ENCODE assay signal across 7 mouse cellular contexts in the genomic region with DNA sequence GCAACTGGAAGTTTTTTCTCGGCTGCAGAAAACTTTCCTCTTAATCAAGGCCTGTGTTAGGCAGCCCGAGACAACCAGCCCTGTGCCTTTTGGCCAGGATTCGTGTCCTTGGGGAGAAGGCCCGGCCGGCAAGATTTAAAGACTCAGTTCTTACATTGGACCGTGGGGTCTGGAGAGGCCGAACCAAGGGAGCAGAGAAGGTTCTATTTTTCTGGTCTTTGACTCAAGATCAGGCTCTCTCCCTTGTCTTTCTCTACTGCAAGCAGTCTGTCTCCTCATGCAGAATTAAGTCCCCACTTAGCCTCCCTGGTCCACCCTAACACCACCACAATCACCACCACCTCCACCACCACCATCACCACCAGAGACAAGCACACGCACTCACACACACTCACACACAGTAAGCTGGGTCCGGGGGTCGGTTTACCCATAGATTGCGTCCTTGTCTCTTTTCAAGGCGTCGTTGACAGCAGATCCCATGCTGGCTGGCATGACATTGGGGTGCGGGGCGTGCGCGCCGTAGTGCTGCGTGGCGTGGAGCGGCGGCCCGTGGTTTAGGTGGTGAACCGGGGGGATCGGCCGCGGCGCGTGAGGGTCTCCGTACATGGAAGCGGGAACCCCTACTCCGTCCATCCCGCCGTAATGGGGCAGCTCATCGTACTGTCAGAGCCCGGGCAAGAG. TPM values are rescaled to one million over a fixed set of nuclear protein-coding genes. Genes with fewer than 3 reads are reported as not detected.
DNase-seq lines count a peak whose midpoint lies in the region; ATAC-seq and TF ChIP-seq lines count a peak whose summit lies in the region.

No protein-coding gene starts in this region.

- peak; percentile 32 for DNase-seq in MEL (ENCODE audit: low read depth, low spot score)
- DNase-seq in forebrain, postnatal 0 days: peak; percentile 68
- DNase-seq in kidney, postnatal 14 days: peak; percentile 20
- no peak for DNase-seq in midbrain, postnatal 0 days (ENCODE audit: low spot score)
- DNase-seq in cerebellum, adult 2 months: no peak
- DNase-seq in layer of hippocampus, adult 18-20 months (ENCODE audit: low spot score in 2 of 2): no peak

- peak overlapping the region; percentile 87 for H3K4me3 ChIP-seq in C2C12 (ENCODE audit: insufficient read depth, poor library complexity, severe bottlenecking)
- peak overlapping the region; percentile 95 to 100 for H3K4me3 ChIP-seq in MEL (ENCODE audit: control insufficient read depth in 1 of 2, insufficient read depth in 1 of 2, low read depth in 2 of 2, low read length in 2 of 2)
- H3K4me3 ChIP-seq in forebrain, postnatal 0 days (ENCODE audit: low read depth, low read length): peak overlapping the region; percentile 70
- H3K4me3 ChIP-seq in midbrain, postnatal 0 days (ENCODE audit: low read depth, low read length): peak overlapping the region; percentile 56
- no peak overlapping the region for H3K4me3 ChIP-seq in cerebellum, adult 2 months (replicated peaks; ENCODE audit: insufficient read depth, low read depth, low read length)

- H3K79me2 ChIP-seq in C2C12 (ENCODE audit: control insufficient read depth, insufficient read depth) (peaks cover 60% of the 10 kb centered on the region), MEL (ENCODE audit: control insufficient read depth, insufficient read depth, low read length, poor library complexity) (peaks cover 9% of the 10 kb centered on the region)

- H3K4me1 ChIP-seq in MEL (ENCODE audit: control insufficient read depth in 1 of 2, insufficient read depth in 2 of 2, low read length in 2 of 2): 0 out of 4 replicates have a peak, but pooled peaks cover 0 to 3% of the 10 kb centered on the region in 2 experiments
- H3K4me1 ChIP-seq in forebrain, postnatal 0 days (ENCODE audit: insufficient read depth): no peaks in the 10 kb centered on the region; the same call in 1 of the 2 replicates
- H3K4me1 ChIP-seq in midbrain, postnatal 0 days (ENCODE audit: insufficient read depth, low read length): no peaks in the 10 kb centered on the region
- 0 out of 2 replicates have a peak, but pooled peaks cover 2% of the 10 kb centered on the region for H3K4me1 ChIP-seq in cerebellum, adult 2 months (ENCODE audit: control insufficient read depth, insufficient read depth, low read length)

- peaks cover 22% of the 10 kb centered on the region for H3K36me3 ChIP-seq in C2C12 (ENCODE audit: control insufficient read depth, insufficient read depth)
- H3K36me3 ChIP-seq in MEL (ENCODE audit: control insufficient read depth in 1 of 2, insufficient read depth in 2 of 2, low read length in 2 of 2): no peaks in the 10 kb centered on the region
- no peaks in the 10 kb centered on the region for H3K36me3 ChIP-seq in forebrain, postnatal 0 days (ENCODE audit: insufficient read depth)
- no peaks in the 10 kb centered on the region for H3K36me3 ChIP-seq in midbrain, postnatal 0 days (ENCODE audit: insufficient read depth, low read length)

- no peak for ATAC-seq in forebrain, postnatal 0 days
- no peak for ATAC-seq in midbrain, postnatal 0 days (ENCODE audit: low FRiP score)

- WGBS in forebrain, postnatal 0 days: under 1% methylated on average over 36 of the region's 36 CpGs
- WGBS in midbrain, postnatal 0 days: 2% methylated on average over 36 of the region's 36 CpGs
- WGBS in cerebellum, adult 2 months: 2% methylated on average over 36 of the region's 36 CpGs

- H3K9ac ChIP-seq in MEL (ENCODE audit: control insufficient read depth, low read depth, low read length, poor library complexity, severe bottlenecking): peak overlapping the region; percentile 95
- H3K9ac ChIP-seq in forebrain, postnatal 0 days: peak overlapping the region; percentile 94
- peak overlapping the region; percentile 69 for H3K9ac ChIP-seq in midbrain, postnatal 0 days (replicated peaks; ENCODE audit: low read length, poor library complexity, severe bottlenecking)

- peak overlapping the region; percentile 67 for H3ac ChIP-seq in C2C12 (ENCODE audit: control insufficient read depth, insufficient read length, low read depth)

- TF ChIP-seq CTCF in C2C12 (IDR thresholded peaks at IDR 0.05; ENCODE audit: control insufficient read depth, insufficient read depth, insufficient read length) (no peak), MEL (IDR thresholded peaks at IDR 0.05 in 2 of 3, conservative IDR thresholded peaks at IDR 0.05 in 1 of 3; ENCODE audit: control insufficient read depth in 1 of 3, insufficient read depth in 1 of 3, low read depth in 2 of 3, low read length in 3 of 3, poor library complexity in 1 of 3, severe bottlenecking in 1 of 3) (no peak)
- TF ChIP-seq CTCF in forebrain, postnatal 0 days (IDR thresholded peaks at IDR 0.05; ENCODE audit: low read depth): no peak
- no peak for TF ChIP-seq CTCF in midbrain, postnatal 0 days (IDR thresholded peaks at IDR 0.05)
- no peak for TF ChIP-seq CTCF in cerebellum, adult 2 months (IDR thresholded peaks at IDR 0.05; ENCODE audit: borderline replicate concordance, insufficient read depth, low read depth, low read length)

- peaks cover 31% of the 10 kb centered on the region for H3K79me3 ChIP-seq in C2C12 (ENCODE audit: low read depth)

- no peak overlapping the region for H3K27ac ChIP-seq in MEL (ENCODE audit: control insufficient read depth, low read depth, low read length)
- peak overlapping the region; percentile 96 for H3K27ac ChIP-seq in forebrain, postnatal 0 days (ENCODE audit: low read depth, low read length)
- peak overlapping the region; percentile 84 for H3K27ac ChIP-seq in midbrain, postnatal 0 days (ENCODE audit: low read depth, low read length)
- no peak overlapping the region for H3K27ac ChIP-seq in cerebellum, adult 2 months (ENCODE audit: insufficient read depth, low read length)

- H3K9me3 ChIP-seq in MEL (replicated peaks; ENCODE audit: insufficient read depth, low read length): no peaks in the 10 kb centered on the region
- H3K9me3 ChIP-seq in forebrain, postnatal 0 days (ENCODE audit: low read length): no peaks in the 10 kb centered on the region
- no peaks in the 10 kb centered on the region for H3K9me3 ChIP-seq in midbrain, postnatal 0 days (ENCODE audit: low read length)

- no peak for TF ChIP-seq EP300 in MEL (IDR thresholded peaks at IDR 0.05; ENCODE audit: low read depth in 1 of 2, low read length in 2 of 2)

- H3K27me3 ChIP-seq in C2C12 (ENCODE audit: control insufficient read depth, insufficient read depth, insufficient read length): no peaks in the 10 kb centered on the region
- H3K27me3 ChIP-seq in MEL (ENCODE audit: control insufficient read depth in 1 of 2, insufficient read depth in 2 of 2, low read length in 2 of 2): no peaks in the 10 kb centered on the region
- H3K27me3 ChIP-seq in forebrain, postnatal 0 days (ENCODE audit: insufficient read depth, low read length): no peaks in the 10 kb centered on the region
- H3K27me3 ChIP-seq in midbrain, postnatal 0 days (ENCODE audit: insufficient read depth, low read length): 0 out of 2 replicates have a peak, but pooled peaks cover 4% of the 10 kb centered on the region
- peaks cover 17% of the 10 kb centered on the region; the same call in 1 of the 2 replicates for H3K27me3 ChIP-seq in cerebellum, adult 2 months (ENCODE audit: control insufficient read depth, insufficient read depth, low read length)

- peak overlapping the region; percentile 61 for H3K4me2 ChIP-seq in forebrain, postnatal 0 days (ENCODE audit: low read depth)
- peak overlapping the region; percentile 74 for H3K4me2 ChIP-seq in midbrain, postnatal 0 days (ENCODE audit: low read depth, low read length, poor library complexity, severe bottlenecking)

- TF ChIP-seq POLR2A in MEL (IDR thresholded peaks at IDR 0.05; ENCODE audit: control insufficient read depth in 1 of 2, insufficient read depth in 1 of 2, low read depth in 1 of 2, low read length in 2 of 2, poor library complexity in 1 of 2): no peak
- TF ChIP-seq POLR2A in cerebellum, adult 2 months (IDR thresholded peaks at IDR 0.05; ENCODE audit: borderline replicate concordance, insufficient read depth, low read length): no peak

- TF ChIP-seq RAD21 in MEL (IDR thresholded peaks at IDR 0.05; ENCODE audit: low read depth, low read length): no peak

TF ChIP-seq in C2C12, 6 proteins besides CTCF, POLR2A, EP300 and RAD21:
- TF ChIP-seq MYOD1 (IDR thresholded peaks at IDR 0.05; ENCODE audit: control insufficient read depth, insufficient read length, low read depth) (no peak), FOSL1 (IDR thresholded peaks at IDR 0.05; ENCODE audit: insufficient read depth, low read length, poor library complexity, severe bottlenecking) (no peak), USF1 (IDR thresholded peaks at IDR 0.05; ENCODE audit: low read depth) (no peak), MAX (IDR thresholded peaks at IDR 0.05) (no peak), MYOG (IDR thresholded peaks at IDR 0.05; ENCODE audit: control insufficient read depth, extremely low read depth, insufficient read length) (no peak), CEBPB (IDR thresholded peaks at IDR 0.05; ENCODE audit: low read depth) (no peak)
TF ChIP-seq in C2C12: peak in this region for 0.

TF ChIP-seq in MEL, 35 proteins besides CTCF, POLR2A, EP300 and RAD21:
- no peak for TF ChIP-seq MYC (IDR thresholded peaks at IDR 0.05; ENCODE audit: low read depth, low read length)
- TF ChIP-seq SIN3A (IDR thresholded peaks at IDR 0.05; ENCODE audit: low read length): 0 out of 2 replicates have a peak, but pooled peaks have one; percentile 7
TF ChIP-seq in MEL: peak in this region for 1.

RNA-seq across cellular contexts. Expression of a gene that starts 2.7 kb away (rescaled TPM):
- 16.3 TPM for polyA plus RNA-seq in C2C12 (2012; fragmentation: generic; extraction: Trizol)
- 3.1 and 5.2 TPM in 2 replicates for total RNA-seq in MEL (2012; rRNA removed)
- polyA plus RNA-seq in MEL (2012; ENCODE audit: insufficient read depth in 1 of 2, insufficient read length in 2 of 2, low read depth in 1 of 2, low replicate concordance in 2 of 2, missing spikeins in 1 of 2): 1 to 10 TPM in 1 of 2 experiments, not detected in 1; 9.8 TPM
- 204 and 227 TPM in 2 replicates for total RNA-seq in forebrain, postnatal 0 days (2014; rRNA removed)
- 85.5 and 106 TPM in 2 replicates for polyA plus RNA-seq in forebrain, postnatal 0 days (2015; fragmentation: Nextera tagmentation; extraction: Ambion mirVana)
- total RNA-seq in midbrain, postnatal 0 days (2014; rRNA removed): 121 and 147 TPM in 2 replicates
- 52.1 and 58.3 TPM in 2 replicates for polyA plus RNA-seq in midbrain, postnatal 0 days (2015; fragmentation: Nextera tagmentation; extraction: Ambion mirVana)
- polyA plus RNA-seq in cerebellum, adult 2 months (2012; rRNA removed): 36.4 and 58.7 TPM in 2 replicates
- total RNA-seq in layer of hippocampus, adult 18-20 months (2021): 10 to 100 TPM; 40.7 to 41.2 TPM

Comparison
In these comparisons a context has a peak if more than half of its experiments do, and no peak if none do; other contexts are left out.
1. DNase-seq: peak in MEL (single experiment), forebrain, postnatal 0 days (single experiment) and kidney, postnatal 14 days (single experiment); none in midbrain, postnatal 0 days (single experiment), cerebellum, adult 2 months (0 of 2) and layer of hippocampus, adult 18-20 months (0 of 2).
2. H3K27ac ChIP-seq: peak in forebrain, postnatal 0 days (single experiment) and midbrain, postnatal 0 days (single experiment); none in MEL (single experiment) and cerebellum, adult 2 months (single experiment).
3. Peak in every context shown above with its lines, with median percentiles within 50 percentile points of each other: H3K9ac ChIP-seq.